Mouse (Mus musculus) forebrain, embryonic 13.5 days (tissue): Measurements from ENCODE around the gene Ano2. TPM values are rescaled to one million over a fixed set of nuclear protein-coding genes. Genes with fewer than 3 reads are reported as not detected.

Experiments used
- ATAC-seq: fragments of 200-750 bp; cut with Nextera tagmentation; 2 replicates; pipeline ENCODE4 v1.8.0; 2017
- H3K27ac ChIP-seq: fragments of 300-500 bp; sonication (generic); 2 replicates; pipeline ENCODE4 v1.5.1; 2015; ENCODE audit warnings: inconsistent platforms, mild to moderate bottlenecking, moderate library complexity
- H3K27me3 ChIP-seq: fragments of 300-500 bp; sonication (generic); 2 replicates; pipeline ENCODE4 v1.6.1; 2015; ENCODE audit warnings: mild to moderate bottlenecking, inconsistent platforms
- H3K36me3 ChIP-seq: fragments of 300-500 bp; sonication (generic); 2 replicates; pipeline ENCODE4 v1.6.1; 2015; ENCODE audit warnings: mild to moderate bottlenecking, inconsistent platforms; ENCODE audit not compliant: poor library complexity, severe bottlenecking
- H3K4me1 ChIP-seq: fragments of 300-500 bp; sonication (generic); 2 replicates; pipeline ENCODE4 v1.6.1; 2015; ENCODE audit warnings: inconsistent platforms
- H3K4me2 ChIP-seq: fragments of 300-500 bp; sonication (generic); 2 replicates; pipeline ENCODE4 v1.6.1; 2015; ENCODE audit warnings: inconsistent platforms, mild to moderate bottlenecking, moderate library complexity
- H3K4me3 ChIP-seq: fragments of 300-500 bp; sonication (generic); 2 replicates; pipeline ENCODE4 v1.5.1; 2015; ENCODE audit warnings: mild to moderate bottlenecking, inconsistent platforms
- H3K9ac ChIP-seq: fragments of 300-500 bp; sonication (generic); 2 replicates; pipeline ENCODE4 v1.6.1; 2015; ENCODE audit warnings: mild to moderate bottlenecking, inconsistent platforms
- H3K9me3 ChIP-seq: fragments of 300-500 bp; sonication (generic); replicated peaks from 2 replicates; pipeline ENCODE4 v1.6.1; 2016; ENCODE audit warnings: inconsistent platforms
- WGBS: fragments of 180-500 bp; shearing (Covaris S2); methylation state at CpG from one replicate; pipeline ENCODE4 v1.1.7; 2015; 5-methylcytosine and 5-hydroxymethylcytosine counted together
- polyA plus RNA-seq: library from polyadenylated mRNA; unstranded; fragments of >200 nt; fragmentation: Nextera tagmentation; extraction: Ambion mirVana; gene quantifications from 2 replicates; pipeline ENCODE4 v1.2.1, GENCODE M21; 2015

Gene Ano2
- polyA plus RNA-seq, 1 experiment from 2014 or later = not detected

GRCm38 (mm10) chr6:125954965-125955364 lies 264.7 kb downstream of the Ano2 start:
- no peak overlapping the region for H3K4me2 ChIP-seq
- H3K4me1 ChIP-seq = no peaks in the 10 kb centered on the region
- H3K4me3 ChIP-seq = no peak overlapping the region
- no peak for ATAC-seq
- WGBS = 18% methylated on average over 3 of the region's 3 CpGs
- no peak overlapping the region for H3K9ac ChIP-seq
- no peaks in the 10 kb centered on the region for H3K9me3 ChIP-seq
- no peaks in the 10 kb centered on the region for H3K27me3 ChIP-seq
- no peak overlapping the region for H3K27ac ChIP-seq
- H3K36me3 ChIP-seq = no peaks in the 10 kb centered on the region

- Histone ChIP-seq H3K4me3 (no peak overlapping the region), H3K27ac (no peak overlapping the region), H3K4me1 (no peaks in the 10 kb centered on the region), H3K36me3 (no peaks in the 10 kb centered on the region), H3K9ac (no peak overlapping the region), H3K27me3 (no peaks in the 10 kb centered on the region), H3K9me3 (no peaks in the 10 kb centered on the region), H3K4me2 (no peak overlapping the region)
- no peak for ATAC-seq
Measured at GRCm38 (mm10) chr6:125973551-125973950, 283.3 kb downstream of the Ano2 start.

GRCm38 (mm10) chr6:125975788-125976465 lies 285.7 kb downstream of the Ano2 start:
- Histone ChIP-seq H3K9ac (no peak overlapping the region), H3K27ac (no peak overlapping the region), H3K4me1 (no peaks in the 10 kb centered on the region), H3K9me3 (no peaks in the 10 kb centered on the region), H3K27me3 (no peaks in the 10 kb centered on the region), H3K4me2 (no peak overlapping the region), H3K36me3 (no peaks in the 10 kb centered on the region), H3K4me3 (no peak overlapping the region)
- 63% methylated on average over 15 of the region's 15 CpGs for WGBS
- no peak for ATAC-seq

- no peak overlapping the region for H3K27ac ChIP-seq
- H3K9me3 ChIP-seq = no peaks in the 10 kb centered on the region
- H3K4me2 ChIP-seq = no peak overlapping the region
- no peaks in the 10 kb centered on the region for H3K27me3 ChIP-seq
- WGBS = 94% methylated on average over 5 of the region's 5 CpGs
- H3K4me3 ChIP-seq = no peak overlapping the region
- H3K9ac ChIP-seq = no peak overlapping the region
- H3K36me3 ChIP-seq = no peaks in the 10 kb centered on the region
- no peaks in the 10 kb centered on the region for H3K4me1 ChIP-seq
- ATAC-seq = no peak
Measured at GRCm38 (mm10) chr6:125979601-125980000, 289.4 kb downstream of the Ano2 start.

- H3K4me3 ChIP-seq = no peak overlapping the region
- no peak overlapping the region for H3K4me2 ChIP-seq
- no peak overlapping the region for H3K27ac ChIP-seq
- 89% methylated on average over 4 of the region's 4 CpGs for WGBS
- H3K27me3 ChIP-seq = no peaks in the 10 kb centered on the region
- H3K4me1 ChIP-seq = no peaks in the 10 kb centered on the region
- H3K9me3 ChIP-seq = no peaks in the 10 kb centered on the region
- no peaks in the 10 kb centered on the region for H3K36me3 ChIP-seq
- no peak overlapping the region for H3K9ac ChIP-seq
- ATAC-seq = no peak
Measured at GRCm38 (mm10) chr6:125984050-125984449, 293.8 kb downstream of the Ano2 start.

- Histone ChIP-seq H3K4me3 (no peak overlapping the region), H3K27me3 (no peaks in the 10 kb centered on the region), H3K36me3 (no peaks in the 10 kb centered on the region), H3K4me1 (no peaks in the 10 kb centered on the region), H3K9ac (no peak overlapping the region), H3K27ac (no peak overlapping the region), H3K4me2 (no peak overlapping the region), H3K9me3 (0 out of 2 replicates have a peak, but pooled peaks cover 2% of the 10 kb centered on the region)
- ATAC-seq = no peak
- 59% methylated on average over 6 of the region's 6 CpGs for WGBS
Measured at GRCm38 (mm10) chr6:125992731-125993130, 302.5 kb downstream of the Ano2 start.

GRCm38 (mm10) chr6:126001797-126002196 lies 311.6 kb downstream of the Ano2 start:
- no peaks in the 10 kb centered on the region for H3K27me3 ChIP-seq
- H3K4me2 ChIP-seq = no peak overlapping the region
- H3K4me1 ChIP-seq = no peaks in the 10 kb centered on the region
- H3K9me3 ChIP-seq = 0 out of 2 replicates have a peak, but pooled peaks cover 2% of the 10 kb centered on the region
- no peak overlapping the region for H3K27ac ChIP-seq
- no peak for ATAC-seq
- H3K36me3 ChIP-seq = no peaks in the 10 kb centered on the region
- no peak overlapping the region for H3K9ac ChIP-seq
- 26% methylated on average over 2 of the region's 2 CpGs for WGBS
- H3K4me3 ChIP-seq = no peak overlapping the region

- Histone ChIP-seq H3K36me3 (no peaks in the 10 kb centered on the region), H3K4me3 (no peak overlapping the region), H3K9me3 (no peaks in the 10 kb centered on the region), H3K27ac (no peak overlapping the region), H3K4me2 (no peak overlapping the region), H3K27me3 (no peaks in the 10 kb centered on the region), H3K4me1 (no peaks in the 10 kb centered on the region), H3K9ac (no peak overlapping the region)
- 8% methylated on average over 4 of the region's 4 CpGs for WGBS
- ATAC-seq = no peak
Measured at GRCm38 (mm10) chr6:126003002-126003742, 313.0 kb downstream of the Ano2 start.

- no peak overlapping the region for H3K27ac ChIP-seq
- no peak overlapping the region for H3K9ac ChIP-seq
- no peaks in the 10 kb centered on the region for H3K27me3 ChIP-seq
- no peaks in the 10 kb centered on the region for H3K9me3 ChIP-seq
- no peaks in the 10 kb centered on the region for H3K36me3 ChIP-seq
- ATAC-seq = no peak
- H3K4me3 ChIP-seq = no peak overlapping the region
- no peaks in the 10 kb centered on the region for H3K4me1 ChIP-seq
- H3K4me2 ChIP-seq = no peak overlapping the region
- WGBS = 88% methylated on average over 6 of the region's 6 CpGs
Measured at GRCm38 (mm10) chr6:126006647-126007046, 316.4 kb downstream of the Ano2 start.

- no peak overlapping the region for H3K4me3 ChIP-seq
- whole genome bisulfite sequencing = 31% methylated on average over 3 of the region's 3 CpGs
- H3K9me3 ChIP-seq = no peaks in the 10 kb centered on the region
- no peak overlapping the region for H3K4me2 ChIP-seq
- no peak overlapping the region for H3K27ac ChIP-seq
- no peak overlapping the region for H3K9ac ChIP-seq
- H3K4me1 ChIP-seq = no peaks in the 10 kb centered on the region
- ATAC-seq = no peak
- no peaks in the 10 kb centered on the region for H3K36me3 ChIP-seq
- H3K27me3 ChIP-seq = no peaks in the 10 kb centered on the region
Measured at GRCm38 (mm10) chr6:126009083-126009482, 318.9 kb downstream of the Ano2 start.

- 77% methylated on average over 2 of the region's 2 CpGs for WGBS
- Histone ChIP-seq H3K27me3 (no peaks in the 10 kb centered on the region), H3K36me3 (no peaks in the 10 kb centered on the region), H3K27ac (no peak overlapping the region), H3K9me3 (no peaks in the 10 kb centered on the region), H3K4me2 (no peak overlapping the region), H3K4me1 (no peaks in the 10 kb centered on the region), H3K4me3 (no peak overlapping the region), H3K9ac (no peak overlapping the region)
- no peak for ATAC-seq
Measured at GRCm38 (mm10) chr6:126016991-126017390, 326.8 kb downstream of the Ano2 start.

GRCm38 (mm10) chr6:126018411-126018810 lies 328.2 kb downstream of the Ano2 start:
- Histone ChIP-seq H3K4me3 (no peak overlapping the region), H3K4me1 (no peaks in the 10 kb centered on the region), H3K9ac (no peak overlapping the region), H3K27ac (no peak overlapping the region), H3K27me3 (no peaks in the 10 kb centered on the region), H3K36me3 (no peaks in the 10 kb centered on the region), H3K9me3 (0 out of 2 replicates have a peak, but pooled peaks cover 2% of the 10 kb centered on the region), H3K4me2 (no peak overlapping the region)
- 79% methylated on average over 1 of the region's 1 CpGs for WGBS
- ATAC-seq = no peak
